8 mouse cellular contexts compared by ENCODE assay signal in genomic region chr3:154572341-154572972, GRCm38 (mm10). TPM values are rescaled to one million over a fixed set of nuclear protein-coding genes. Genes with fewer than 3 reads are reported as not detected.
DNase-seq lines count a peak whose midpoint lies in the region; ATAC-seq and TF ChIP-seq lines count a peak whose summit lies in the region.

No protein-coding gene starts in this region.

- peak; percentile 67 for DNase-seq in A20 (ENCODE audit: low read depth, low spot score)
- DNase-seq in adrenal gland, postnatal 10 days: peak; percentile 82
- DNase-seq in embryo, embryonic 11.5 days (ENCODE audit: low read depth, low spot score): peak; percentile 69
- peak; percentile 53 to 73 for DNase-seq in heart, adult 2 months
- peak; percentile 66 for DNase-seq in kidney, adult 9 months
- peak; percentile 61 for DNase-seq in liver, embryonic 11.5 days (ENCODE audit: low spot score)
- peak; percentile 71 for DNase-seq in naive thymus-derived CD4-positive, alpha-beta T cell, adult 2 months (ENCODE audit: low read depth)
- DNase-seq in splenic B cell, adult 2 months (ENCODE audit: low read depth, low spot score): peak; percentile 67

- no peak overlapping the region for H3K9ac ChIP-seq in heart, adult 2 months (ENCODE audit: low read depth, low read length)
- no peak overlapping the region for H3K9ac ChIP-seq in liver, embryonic 11.5 days (ENCODE audit: low read depth, low read length)

- no peaks in the 10 kb centered on the region for H3K4me1 ChIP-seq in heart, adult 2 months (ENCODE audit: control insufficient read depth, insufficient read depth, low read length)
- H3K4me1 ChIP-seq in liver, embryonic 11.5 days (replicated peaks; ENCODE audit: control insufficient read depth, insufficient read depth, low read length): no peaks in the 10 kb centered on the region

- no peak overlapping the region for H3K4me3 ChIP-seq in heart, adult 2 months
- no peak overlapping the region for H3K4me3 ChIP-seq in liver, embryonic 11.5 days (ENCODE audit: low read depth, low read length)

- no peaks in the 10 kb centered on the region for H3K9me3 ChIP-seq in liver, embryonic 11.5 days (ENCODE audit: control insufficient read depth, low read length)

- ATAC-seq in liver, embryonic 11.5 days (replicated peaks; ENCODE audit: low FRiP score): peak; percentile 77; the same call in 1 of the 2 replicates

- TF ChIP-seq CTCF in heart, adult 2 months (IDR thresholded peaks at IDR 0.05): peak; percentile 99; the same call in 1 of the 2 replicates

- no peak overlapping the region for H3K27ac ChIP-seq in heart, adult 2 months
- H3K27ac ChIP-seq in liver, embryonic 11.5 days (ENCODE audit: low read depth, low read length): no peak overlapping the region

- 9% methylated on average over 12 of the region's 12 CpGs for WGBS in heart, adult 2 months
- WGBS in liver, embryonic 11.5 days: 15% methylated on average over 12 of the region's 12 CpGs

- H3K36me3 ChIP-seq in heart, adult 2 months (ENCODE audit: control insufficient read depth, insufficient read depth, low read length): no peaks in the 10 kb centered on the region
- H3K36me3 ChIP-seq in liver, embryonic 11.5 days (ENCODE audit: control insufficient read depth, insufficient read depth, low read length): no peaks in the 10 kb centered on the region
- 0 out of 2 replicates have a peak, but pooled peaks cover 1% of the 10 kb centered on the region for H3K36me3 ChIP-seq in splenic B cell, adult 2 months (ENCODE audit: control insufficient read depth, insufficient read depth, low read length, poor library complexity, severe bottlenecking)

- 0 out of 2 replicates have a peak, but pooled peaks have one; percentile 59 for TF ChIP-seq EP300 in heart, adult 2 months (IDR thresholded peaks at IDR 0.05; ENCODE audit: insufficient read depth, low read depth, low read length)

- TF ChIP-seq POLR2A in heart, adult 2 months (IDR thresholded peaks at IDR 0.05; ENCODE audit: insufficient read depth, low read depth, low read length): no peak

- H3K27me3 ChIP-seq in heart, adult 2 months (ENCODE audit: control insufficient read depth, insufficient read depth, low read length): peaks cover 1% of the 10 kb centered on the region; the same call in 1 of the 2 replicates
- H3K27me3 ChIP-seq in liver, embryonic 11.5 days (replicated peaks; ENCODE audit: control insufficient read depth, insufficient read depth, low read length): peaks cover 3% of the 10 kb centered on the region; the same call in 1 of the 2 replicates
- no peaks in the 10 kb centered on the region for H3K27me3 ChIP-seq in splenic B cell, adult 2 months (ENCODE audit: control insufficient read depth, insufficient read depth, low read length, poor library complexity, severe bottlenecking)

- no peak overlapping the region for H3K4me2 ChIP-seq in liver, embryonic 11.5 days

- intact Hi-C loops in heart, adult 2 months (cut with DNase I): loop anchor here (1.0 to 10.0 kb wide), 3 partner anchors 245 to 618 kb away; no protein-coding TSS in a partner anchor

- no peaks in the 10 kb centered on the region for H3K79me2 ChIP-seq in heart, adult 2 months (replicated peaks; ENCODE audit: control insufficient read depth, insufficient read depth, low read length)

RNA-seq across cellular contexts. Expression of gene Cryz, which starts 24.1 kb away (rescaled TPM):
- total RNA-seq in adrenal gland, postnatal 10 days (2021): 10 to 100 TPM; 26.7 to 32.1 TPM
- total RNA-seq in heart, adult 2 months (2021): 10 to 100 TPM; 16.8 to 19.5 TPM
- 5.8 and 9.5 TPM in 2 replicates for polyA plus RNA-seq in heart, adult 2 months (2012; rRNA removed)
- polyA plus RNA-seq in liver, embryonic 11.5 days (2014; fragmentation: Nextera tagmentation; extraction: Ambion mirVana): 22.0 and 24.7 TPM in 2 replicates

RNA-seq across cellular contexts. Expression of gene Tyw3, which starts 24.4 kb away (rescaled TPM):
- total RNA-seq in adrenal gland, postnatal 10 days (2021): 1 to 10 TPM; 5.3 to 5.7 TPM
- total RNA-seq in heart, adult 2 months (2021): 1 to 10 TPM; 5.6 to 6.8 TPM
- polyA plus RNA-seq in heart, adult 2 months (2012; rRNA removed): 6.5 and 8.2 TPM in 2 replicates
- polyA plus RNA-seq in liver, embryonic 11.5 days (2014; fragmentation: Nextera tagmentation; extraction: Ambion mirVana): 8.2 and 10.7 TPM in 2 replicates
